Mouse (Mus musculus) retina, postnatal 1 day (tissue): ENCODE results near the gene Disp2.

Source experiments
- DNase-seq: peaks from one replicate; pipeline ENCODE4 v3.0.0-alpha.2; 2012

Disp2 gene

DNA sequence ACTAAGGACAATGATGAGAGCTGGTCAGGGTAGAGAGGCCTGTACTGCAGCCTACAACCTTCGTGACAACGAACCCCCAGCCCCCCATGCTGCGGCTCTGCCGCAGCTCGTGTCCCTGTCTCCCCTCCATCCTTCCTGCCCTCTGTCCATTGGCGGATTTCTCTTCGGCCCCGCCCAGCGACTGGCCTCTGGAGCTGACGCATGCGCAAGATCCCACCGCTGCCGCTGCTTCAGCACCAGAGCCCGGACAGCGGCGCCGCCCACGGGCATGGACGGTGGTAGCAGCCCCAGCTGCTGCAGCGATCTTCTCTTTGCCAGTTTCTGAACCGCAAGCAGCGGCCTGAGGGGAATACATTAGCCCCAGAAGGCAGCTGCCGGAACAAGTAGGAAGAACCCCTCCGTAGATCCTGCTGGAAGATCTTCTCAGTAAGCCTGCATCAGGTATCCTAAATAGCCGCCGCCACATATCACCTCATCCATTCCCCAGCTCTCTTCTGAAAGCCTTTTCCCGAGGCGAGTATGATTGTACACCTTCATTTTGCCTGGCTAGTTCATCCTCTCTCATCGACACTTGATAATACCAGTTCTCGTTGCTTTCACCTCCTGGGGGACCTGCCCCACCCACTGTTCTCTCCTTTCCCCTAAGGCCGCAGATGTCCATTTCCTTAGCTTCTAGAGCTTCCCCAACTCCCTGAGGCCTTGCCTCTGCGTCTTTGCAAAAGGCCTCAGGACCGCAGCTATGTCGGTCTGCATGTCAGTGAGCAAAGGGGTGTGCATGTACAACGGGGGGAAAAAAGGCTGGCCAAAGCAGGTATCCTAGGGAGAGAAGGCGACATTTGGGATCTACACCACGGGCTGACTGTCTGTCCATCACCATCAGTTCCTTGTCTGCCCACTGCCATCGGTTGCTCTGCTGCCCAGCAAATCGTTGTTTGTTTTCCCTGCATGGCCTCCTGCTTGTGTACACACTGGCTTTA, at the start of gene Disp2:
Gene Disp2 (plus strand): TSS at position 216 of the 977 bp plus-strand sequence.
- DNase-seq: peak; percentile 97

DNA sequence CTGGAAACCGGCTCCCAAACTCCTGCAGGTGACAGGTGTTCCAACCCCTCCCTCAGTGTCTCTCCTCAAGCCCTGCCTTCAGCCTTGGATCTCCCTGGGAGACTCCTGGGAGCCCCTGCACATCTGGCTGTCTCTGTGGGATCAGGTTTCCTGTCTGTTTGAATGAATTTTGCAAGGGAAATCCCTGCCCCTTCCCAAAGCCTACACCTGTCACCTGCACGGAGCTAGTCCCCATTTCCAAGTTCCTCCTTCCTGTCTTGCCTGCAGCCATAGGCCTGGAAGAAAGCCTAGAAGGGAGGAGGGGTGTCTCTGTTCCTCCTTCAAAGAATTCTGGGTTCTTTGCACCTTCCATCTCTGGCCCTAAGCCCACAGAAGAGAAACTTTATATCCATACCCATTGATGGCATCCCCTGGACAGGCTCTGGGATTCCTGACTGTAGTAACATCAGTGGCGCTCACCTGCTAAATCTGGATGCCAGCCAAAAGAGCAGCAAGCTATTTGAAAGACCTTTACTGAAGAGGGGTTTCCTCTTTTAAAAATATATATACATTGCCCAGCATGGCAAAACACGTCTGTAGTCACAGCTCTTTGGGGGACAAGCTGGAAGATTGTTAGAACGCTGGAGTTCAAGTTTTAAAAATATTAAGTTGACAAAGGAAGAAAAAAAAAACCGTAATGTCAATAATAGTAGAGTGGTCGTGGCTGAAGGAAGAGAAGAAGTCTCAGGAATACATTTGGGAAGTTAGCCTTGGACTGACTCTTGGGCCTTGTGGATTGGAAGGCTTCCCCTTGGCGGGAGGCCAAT, 49.5 kb upstream of the Disp2 start:
- no peak for DNase-seq

GRCm38 (mm10) chr2:118730622-118730915, 49.0 kb upstream of the Disp2 start:
- peak; percentile 56 for DNase-seq

GRCm38 (mm10) chr2:118731981-118732380, 47.5 kb upstream of the Disp2 start:
- no peak for DNase-seq

GRCm38 (mm10) chr2:118733341-118733740, 46.2 kb upstream of the Disp2 start:
- no peak for DNase-seq

DNA sequence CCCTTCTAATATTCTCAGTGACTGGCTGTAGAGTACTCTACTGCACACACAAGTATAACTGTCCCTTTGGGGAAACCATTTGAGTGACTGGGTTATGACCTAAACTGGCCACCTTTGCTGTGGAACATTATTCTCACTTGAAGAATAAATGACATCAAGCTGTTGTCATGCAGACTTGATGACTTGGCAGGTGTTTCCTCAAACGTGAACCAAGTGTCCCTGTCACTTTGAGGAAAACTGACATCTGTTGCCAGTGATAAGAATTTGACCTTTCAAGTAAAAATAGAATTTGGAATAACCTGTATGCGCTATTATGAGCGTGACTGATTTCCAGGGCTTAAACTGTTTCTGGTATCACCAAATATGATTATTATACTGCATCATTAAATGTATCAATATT, 39.2 kb upstream of the Disp2 start:
- no peak for DNase-seq

DNA sequence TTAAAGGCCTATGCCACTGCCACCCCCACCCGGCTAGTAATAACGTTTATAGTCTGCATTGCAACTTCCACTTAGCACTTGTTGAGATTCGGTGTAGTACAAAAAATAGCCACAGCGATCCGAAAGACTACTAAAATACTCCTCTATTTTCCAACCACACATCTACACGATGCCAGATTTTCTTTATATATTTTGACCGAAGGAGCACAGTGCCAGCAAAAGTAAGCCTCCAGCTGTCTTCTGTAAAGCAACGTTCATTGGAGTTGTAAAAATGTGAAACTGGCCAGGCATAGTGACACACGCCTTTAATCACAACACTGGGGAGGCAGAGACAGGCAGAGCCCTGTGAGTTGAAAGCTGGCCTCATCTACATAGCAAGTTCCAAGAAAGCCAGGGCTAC, 38.3 kb upstream of the Disp2 start:
- DNase-seq: no peak

- peak; percentile 80 for DNase-seq
These were observed 36.1 kb upstream of the Disp2 start for GRCm38 (mm10) chr2:118743261-118743943.

GRCm38 (mm10) chr2:118744621-118745020, 34.9 kb upstream of the Disp2 start:
- no peak for DNase-seq

GRCm38 (mm10) chr2:118745232-118745884, 34.2 kb upstream of the Disp2 start, which contains the start of gene Inafm2:
Inafm2 (plus strand) TSS chr2:118745758.
- peak; percentile 96 for DNase-seq

GRCm38 (mm10) chr2:118745915-118746901, 33.3 kb upstream of the Disp2 start:
- DNase-seq: peak; percentile 60

DNA sequence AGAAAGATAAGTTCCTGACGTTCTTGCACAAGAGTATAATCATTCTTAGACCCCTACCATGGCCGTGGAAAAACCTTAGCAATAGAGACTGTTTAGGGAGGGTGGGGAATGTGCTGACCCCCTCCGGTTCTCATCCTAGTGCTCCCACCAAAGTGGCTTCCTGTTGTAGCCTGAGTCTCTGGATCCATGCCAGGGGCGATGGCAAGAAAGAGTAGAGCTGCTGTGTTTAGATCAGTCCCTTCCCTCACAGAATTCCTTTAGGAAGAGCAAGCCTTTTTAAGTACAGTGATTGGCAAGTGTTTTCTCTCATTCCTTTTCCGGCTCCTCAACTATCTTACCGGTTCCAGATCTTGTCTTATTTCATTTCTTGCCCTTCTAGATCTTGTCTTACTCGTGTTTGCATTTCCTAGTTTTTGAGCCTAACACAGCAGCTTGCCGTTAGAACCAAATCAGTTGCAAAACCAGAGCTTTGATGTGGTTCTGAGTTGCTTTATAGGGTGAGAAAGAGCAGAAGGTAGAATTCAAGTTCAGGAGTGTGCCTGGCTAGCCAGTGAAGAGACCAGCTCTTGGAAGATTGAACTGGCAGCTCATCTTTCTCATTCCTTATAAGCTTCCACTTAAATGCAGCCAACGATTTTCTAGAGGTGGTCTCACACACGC, 32.1 kb upstream of the Disp2 start:
- peak; percentile 37 for DNase-seq

DNA sequence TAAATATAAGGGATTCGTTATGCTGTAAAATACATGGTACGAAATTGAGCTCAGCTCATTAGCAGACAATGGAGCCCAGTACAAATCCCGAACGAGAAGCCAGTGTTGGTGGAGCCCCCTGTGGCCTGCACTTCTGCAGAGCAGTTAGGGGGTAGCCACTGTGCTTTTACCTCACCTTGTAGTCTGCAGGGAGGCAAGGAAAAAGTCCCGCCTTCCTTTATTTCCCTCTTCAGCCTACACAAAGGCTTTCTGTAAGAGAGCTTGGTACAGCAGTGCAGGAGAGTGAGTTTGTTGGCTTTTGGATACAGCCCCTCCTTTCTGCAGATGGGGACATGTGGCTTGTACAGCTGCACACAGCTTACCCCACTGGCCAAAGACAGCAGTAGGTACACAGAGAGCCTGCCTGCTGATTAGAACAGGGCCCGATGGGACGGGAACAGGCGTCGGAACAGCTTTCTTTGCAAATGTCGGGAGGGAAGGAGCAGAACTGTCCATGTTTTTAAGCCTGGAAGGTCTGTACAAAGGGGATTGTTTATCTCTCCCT, 30.1 kb upstream of the Disp2 start:
- no peak for DNase-seq

DNA sequence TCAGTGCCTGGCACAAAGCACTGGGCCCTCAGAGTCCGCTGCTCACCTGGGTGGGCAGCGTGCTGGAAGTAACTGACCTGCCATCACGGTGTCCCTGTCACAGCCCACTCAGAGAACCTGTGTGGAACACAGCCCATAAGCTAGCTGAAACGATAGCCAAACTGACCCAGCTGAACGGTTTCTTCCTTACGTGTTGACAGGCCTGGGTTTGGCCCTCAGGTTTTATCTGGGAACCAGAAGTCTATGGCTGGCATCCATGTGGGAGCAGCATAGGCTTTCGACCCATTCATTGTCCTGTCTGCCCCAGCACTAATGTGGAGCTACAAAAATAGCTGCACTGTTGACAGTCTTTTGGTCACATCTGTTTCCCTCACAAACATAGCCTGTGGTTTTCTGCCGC, 29.0 kb upstream of the Disp2 start:
- DNase-seq: no peak

GRCm38 (mm10) chr2:118751896-118752791, 27.4 kb upstream of the Disp2 start:
- no peak for DNase-seq

- no peak for DNase-seq
These were observed 26.8 kb upstream of the Disp2 start for GRCm38 (mm10) chr2:118752792-118753108.

DNA sequence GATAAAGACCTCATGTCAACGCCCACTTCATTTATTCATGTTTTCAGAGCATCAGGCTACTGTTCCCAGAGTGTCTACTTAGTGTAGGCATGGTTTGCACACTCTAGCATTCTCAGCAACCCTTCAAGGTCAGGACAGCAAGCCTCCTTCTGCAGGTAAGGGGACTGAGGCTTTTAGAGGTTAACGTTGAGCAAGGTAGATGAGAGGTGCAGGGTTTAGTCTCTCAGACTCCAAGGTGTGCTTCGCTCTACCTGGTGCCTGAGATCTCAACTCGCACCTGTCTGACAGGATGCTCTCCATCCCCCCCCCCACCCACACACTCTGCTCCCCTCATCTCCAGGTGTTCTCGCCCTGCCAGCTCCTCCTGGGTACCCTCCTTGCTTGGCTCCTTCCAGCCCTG, 25.4 kb upstream of the Disp2 start:
- no peak for DNase-seq

- no peak for DNase-seq
These were observed 24.1 kb upstream of the Disp2 start for GRCm38 (mm10) chr2:118755407-118755806.

- no peak for DNase-seq
These were observed 23.4 kb upstream of the Disp2 start for GRCm38 (mm10) chr2:118756103-118756502.

- peak; percentile 75 for DNase-seq
These were observed 19.7 kb upstream of the Disp2 start for GRCm38 (mm10) chr2:118759828-118760227.
